Mouse (Mus musculus) embryonic fibroblast, embryonic 13.5 days (primary cell): Measurements from ENCODE around the gene Ptrh1.
A peak's percentile ranks its signal among the peaks of the same experiment; 100 is the strongest.

ENCODE experiments used
- CTCF ChIP-seq: IDR thresholded peaks from 2 replicates; pipeline ENCODE4 v1.5.1; 2011; ENCODE audit warnings: mild to moderate bottlenecking, control low read depth, low read length, moderate library complexity, borderline replicate concordance; ENCODE audit not compliant: insufficient read depth
- POLR2A ChIP-seq: IDR thresholded peaks from 2 replicates; pipeline ENCODE4 v1.6.1; 2011; ENCODE audit warnings: low read depth, mild to moderate bottlenecking, control low read depth, low read length, moderate library complexity

DNA sequence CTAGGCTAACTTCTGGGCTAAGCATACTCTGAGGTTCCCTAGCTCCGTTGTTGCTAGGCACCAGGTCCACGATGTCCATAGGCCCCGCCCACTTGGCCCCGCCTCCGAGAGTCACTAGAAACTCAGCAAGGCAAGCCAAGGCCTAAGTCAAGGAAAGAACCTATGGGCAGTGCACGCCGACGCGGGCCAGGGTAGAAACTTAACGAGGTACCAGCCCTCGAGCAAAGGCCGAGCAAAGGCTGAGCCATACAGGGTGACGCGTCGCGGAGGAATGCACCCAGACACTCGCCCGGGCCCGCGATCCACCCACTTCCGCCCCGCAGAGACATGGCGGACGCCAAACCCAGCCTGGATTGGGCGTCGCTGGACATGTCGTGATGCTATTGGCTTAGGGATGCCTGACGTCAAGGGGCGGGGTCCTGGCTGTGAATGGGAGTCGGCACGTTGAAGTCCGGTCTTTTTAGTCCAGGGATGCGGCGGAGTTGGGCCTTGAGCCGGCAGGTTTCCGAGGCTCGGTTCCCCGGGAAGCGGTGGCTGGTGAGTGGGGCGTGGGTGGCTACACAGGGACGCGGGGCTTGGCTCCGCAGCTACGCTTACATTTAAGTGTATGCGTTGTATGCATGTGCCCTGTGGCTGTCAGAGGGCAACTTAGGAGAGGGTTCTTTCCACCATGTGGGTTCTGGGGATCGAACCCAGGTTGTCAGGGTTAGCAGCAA, at the start of gene Ptrh1, which contains the start of gene Ttc16:
- TF ChIP-seq CTCF (no peak), POLR2A (peak; percentile 94)
